Mouse (Mus musculus) retina, adult 2 months (tissue): ENCODE measurements around the gene Enc1.
A peak's percentile ranks its signal among the peaks of the same experiment; 100 is the strongest.

Experiments used
- DNase-seq: peaks from one replicate; pipeline ENCODE4 v3.0.0-alpha.2; 2012; ENCODE audit warnings: low read depth, low spot score

The Enc1 gene

DNA sequence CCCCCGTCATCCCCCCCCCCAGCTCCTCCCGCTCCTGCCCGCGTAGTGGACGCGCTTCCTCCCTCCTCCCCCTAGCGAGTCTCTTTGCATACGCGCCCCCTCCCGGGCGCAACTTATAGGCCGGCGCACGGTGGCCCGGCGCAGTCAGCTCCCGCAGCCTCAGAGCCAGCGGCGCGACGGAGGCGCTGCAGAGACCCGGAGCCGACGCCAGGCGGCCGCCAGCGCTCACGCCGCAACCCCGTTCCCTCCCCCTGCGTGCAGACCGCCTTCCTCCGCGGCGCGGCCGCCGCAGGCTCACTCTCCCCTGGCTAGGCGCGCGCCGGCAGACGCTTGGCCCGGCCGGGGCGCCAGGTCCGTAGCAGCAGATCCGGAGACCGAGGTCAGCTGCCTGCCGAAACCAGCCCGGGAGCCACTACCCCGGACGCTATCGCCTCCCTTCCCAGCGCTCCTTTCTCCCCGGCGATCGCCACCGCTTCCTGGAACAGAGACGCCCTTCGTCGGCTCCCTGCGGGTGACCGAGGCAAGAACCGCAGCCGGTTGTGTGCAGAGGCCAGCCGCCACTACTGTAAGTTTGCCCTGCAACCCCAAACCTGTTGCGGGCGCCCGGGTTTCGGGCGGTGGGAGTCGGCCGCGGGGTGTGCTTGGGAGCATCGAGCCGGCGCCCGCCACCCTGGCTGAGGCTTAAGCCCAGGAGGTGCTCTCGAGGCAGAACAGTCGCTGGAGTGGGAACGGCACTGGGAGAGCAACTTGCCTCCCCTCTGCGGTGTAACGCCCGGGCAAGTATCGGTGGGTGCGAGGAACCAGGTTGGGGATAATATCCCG, at the start of gene Enc1:
Enc1 (plus strand) TSS at position 141 of the 822 bp plus-strand sequence.
- peak; percentile 65 for DNase-seq

DNA sequence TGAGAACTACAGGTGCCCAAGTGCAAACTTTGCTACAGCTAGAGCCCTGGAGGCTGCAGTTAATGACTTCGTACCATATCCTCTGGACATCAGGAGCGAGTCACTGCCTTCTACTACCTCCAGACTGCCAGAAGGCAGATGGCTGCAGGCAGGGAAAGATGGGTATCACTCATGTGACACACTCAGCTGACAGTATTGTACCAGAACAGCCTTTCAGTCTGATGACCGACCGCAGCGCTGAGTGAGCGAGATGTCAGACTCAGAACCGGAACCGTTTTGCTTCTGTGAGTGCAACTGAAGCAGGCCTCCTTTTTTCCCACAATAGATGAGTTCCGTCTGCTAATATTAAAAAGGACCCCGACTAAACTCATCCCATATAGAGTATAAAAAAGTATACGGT, 48.3 kb upstream of the Enc1 start:
- no peak for DNase-seq

DNA sequence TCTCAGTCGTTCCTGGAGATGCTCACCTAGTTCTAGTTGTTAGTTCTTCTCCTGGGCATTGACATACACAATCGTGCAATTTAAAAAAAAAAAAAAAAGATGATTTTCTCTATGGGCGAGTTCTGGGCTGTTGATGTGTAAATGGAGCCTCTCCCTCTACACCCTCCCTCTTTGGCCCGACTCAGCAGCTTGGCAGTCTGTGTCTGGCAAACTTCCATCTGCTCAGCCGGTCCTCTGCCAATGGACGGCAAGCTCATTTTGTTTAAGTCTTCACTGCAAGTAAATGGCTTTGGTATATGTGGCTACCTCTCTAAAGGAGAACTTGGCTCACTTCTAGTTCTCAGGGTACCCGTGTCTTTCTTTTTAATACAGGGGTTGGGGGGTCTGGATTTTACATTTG, 47.5 kb upstream of the Enc1 start:
- DNase-seq: no peak

DNA sequence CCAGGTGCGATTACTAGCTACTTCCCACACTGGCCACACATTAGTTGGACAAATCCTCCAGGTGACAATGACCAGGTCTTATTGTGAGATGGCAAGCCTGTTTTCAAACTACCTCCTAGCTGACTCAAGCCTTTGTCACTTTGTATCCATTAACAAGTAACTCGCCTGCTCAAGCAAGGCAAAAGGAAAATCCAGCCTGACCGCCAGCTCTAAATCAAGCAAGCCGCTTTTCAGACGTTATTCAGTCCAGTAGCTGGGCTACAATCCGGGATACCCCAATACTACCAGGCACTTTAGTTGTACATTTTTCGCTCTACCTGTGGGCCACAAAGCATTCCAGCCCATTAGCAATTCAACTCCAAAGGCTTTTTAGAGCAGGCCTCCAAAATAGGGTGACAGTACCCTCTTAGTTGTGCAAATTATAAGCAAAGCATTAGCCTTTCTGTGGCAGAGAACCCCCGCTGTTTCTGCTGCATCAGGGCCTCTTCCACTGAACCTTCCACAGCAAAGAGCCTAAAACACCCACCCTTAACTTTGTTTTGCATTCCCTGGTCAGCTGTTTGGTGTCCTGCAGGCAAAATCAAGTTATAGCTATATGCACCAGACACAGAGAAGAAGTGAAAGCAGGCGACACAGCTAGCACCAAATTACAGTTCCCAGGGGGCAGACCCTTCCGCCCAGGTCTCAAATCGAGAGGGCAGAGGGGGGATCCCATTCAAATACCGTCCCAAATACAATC, 44.5 kb upstream of the Enc1 start:
- DNase-seq: no peak

DNA sequence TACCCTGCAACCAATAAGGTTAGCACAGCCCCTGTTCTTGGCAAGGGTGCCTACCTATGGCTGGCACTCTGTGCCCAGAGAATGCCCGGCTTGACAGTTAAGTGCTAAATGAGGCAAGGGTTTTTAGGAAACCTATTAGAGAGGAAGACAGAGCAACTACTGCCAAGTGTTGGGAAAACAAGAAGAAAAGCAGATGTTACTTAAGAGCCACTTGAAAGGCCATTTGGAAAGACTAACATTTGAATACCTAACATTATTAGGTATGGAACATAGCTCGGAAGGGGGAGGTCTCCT, 44.0 kb upstream of the Enc1 start:
- DNase-seq: no peak

DNA sequence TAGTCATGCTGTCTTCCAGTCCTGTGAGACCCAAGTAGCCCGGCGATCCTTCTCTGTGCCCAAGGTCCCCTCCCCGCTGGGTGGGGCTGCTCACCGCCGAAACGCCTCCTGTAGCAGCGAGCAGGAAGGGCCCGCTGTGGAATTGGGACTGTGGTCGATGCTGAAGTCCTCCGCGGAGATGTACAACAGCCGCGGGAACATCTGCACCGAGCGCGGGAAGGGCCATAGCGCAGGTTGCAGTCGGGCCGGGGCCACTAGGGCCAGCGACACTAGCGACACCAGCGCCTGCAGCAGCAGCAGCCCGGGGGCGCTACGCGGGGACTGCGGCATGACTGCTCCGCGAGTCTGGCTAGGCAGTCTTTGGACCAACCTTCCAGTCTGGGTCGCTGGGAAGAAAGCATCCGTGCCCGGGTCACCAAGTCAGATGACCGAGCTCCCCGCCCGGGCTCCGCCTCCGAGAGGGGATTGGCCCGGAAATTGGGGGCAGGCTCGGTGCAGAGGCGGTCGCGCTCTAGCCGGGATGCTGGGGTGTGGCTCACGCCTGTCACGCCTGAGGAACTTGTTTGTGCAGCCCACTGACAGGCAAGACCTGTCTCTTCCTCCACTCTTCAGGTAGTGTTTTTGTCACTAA, 42.9 kb upstream of the Enc1 start, which contains the start of gene Hexb:
Hexb (minus strand) TSS at position 426 of the 631 bp plus-strand sequence.
- peak; percentile 56 for DNase-seq

DNA sequence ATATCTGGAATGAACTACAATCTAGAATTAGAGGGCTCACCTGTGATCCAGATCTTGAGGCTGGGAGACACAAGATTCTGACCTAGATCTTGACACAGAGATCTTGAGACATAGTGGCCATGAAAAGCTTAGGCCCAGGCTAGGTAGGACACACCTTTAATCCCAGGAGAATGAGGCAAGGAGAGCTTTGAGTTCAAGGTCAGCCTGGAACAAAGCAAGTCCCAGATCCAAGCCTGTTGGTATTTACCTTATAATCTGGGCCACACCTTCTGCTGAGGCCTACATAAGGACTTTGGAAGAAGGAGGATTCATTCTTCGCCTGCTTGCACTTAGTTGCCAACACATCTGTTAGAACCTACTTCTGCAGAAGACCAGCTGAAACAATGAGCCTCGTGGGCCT, 41.8 kb upstream of the Enc1 start:
- DNase-seq: no peak

DNA sequence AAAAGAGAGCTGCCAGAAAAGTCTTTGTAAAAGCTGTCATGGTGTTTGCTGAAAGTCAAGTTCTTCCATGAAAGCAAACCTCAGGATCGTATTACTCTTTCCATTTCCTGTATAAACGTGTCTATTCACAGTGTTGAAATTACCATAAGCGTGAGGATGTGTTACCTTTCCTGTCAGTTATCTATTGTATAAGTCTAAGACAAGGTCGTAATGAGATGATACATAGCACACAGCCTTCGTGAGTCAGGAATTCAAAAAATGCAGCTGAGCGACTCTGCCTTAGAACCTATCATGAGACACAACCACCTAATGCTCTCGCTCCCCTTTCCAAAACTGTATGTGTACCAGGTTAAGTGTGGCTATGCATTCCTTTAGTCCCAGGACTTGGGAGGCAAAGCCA, 39.8 kb upstream of the Enc1 start:
- DNase-seq: no peak

DNA sequence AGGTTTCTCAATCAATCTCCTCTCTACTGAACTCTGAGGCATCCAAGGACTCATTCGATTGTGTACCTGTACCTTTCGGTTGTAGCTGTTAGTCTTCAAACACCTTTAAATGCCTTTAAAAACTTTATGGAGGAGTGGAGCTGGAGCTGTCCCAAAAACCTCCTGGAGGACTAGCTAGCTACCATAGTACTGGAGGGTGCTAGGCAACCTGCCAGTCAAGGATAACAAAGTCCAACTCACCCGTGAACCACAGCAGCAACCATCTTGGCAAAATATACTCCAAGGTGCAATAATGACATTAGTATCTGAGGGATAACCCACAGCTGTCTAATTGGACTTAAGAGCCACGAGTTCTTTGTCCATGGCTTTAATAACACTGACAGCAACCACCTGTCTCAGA, 39.0 kb upstream of the Enc1 start:
- no peak for DNase-seq

DNA sequence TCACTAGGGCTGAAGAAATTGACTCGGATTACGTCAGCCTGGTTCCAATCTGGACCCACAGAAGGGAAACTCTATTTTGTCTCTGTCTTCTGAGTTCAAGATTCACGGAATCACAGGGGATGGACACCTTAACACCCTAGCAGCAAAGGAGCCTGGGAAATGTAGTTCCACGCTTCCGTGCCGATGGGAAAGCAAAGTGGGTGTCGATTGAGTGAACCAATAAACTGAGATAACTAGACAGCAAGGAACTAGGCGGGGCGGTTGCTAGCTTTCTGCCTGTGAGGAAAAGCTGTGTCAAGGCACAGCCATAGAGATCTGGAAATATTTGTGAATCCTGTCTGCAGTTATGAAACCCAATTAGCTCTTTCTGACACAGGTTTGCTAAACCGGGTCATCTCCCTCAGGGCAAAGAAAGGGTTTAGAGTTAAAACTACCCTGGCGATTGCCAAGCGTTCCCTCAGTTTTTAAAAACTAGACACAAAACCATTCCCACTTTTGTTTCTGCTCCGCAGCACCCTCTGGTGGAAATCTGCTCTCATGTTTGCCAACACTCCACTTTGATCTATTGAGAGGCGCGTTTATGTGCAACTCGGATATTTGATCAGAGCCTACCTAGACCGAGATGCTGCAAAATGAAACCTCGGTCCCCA, 35.7 kb upstream of the Enc1 start:
- peak; percentile 47 for DNase-seq

DNA sequence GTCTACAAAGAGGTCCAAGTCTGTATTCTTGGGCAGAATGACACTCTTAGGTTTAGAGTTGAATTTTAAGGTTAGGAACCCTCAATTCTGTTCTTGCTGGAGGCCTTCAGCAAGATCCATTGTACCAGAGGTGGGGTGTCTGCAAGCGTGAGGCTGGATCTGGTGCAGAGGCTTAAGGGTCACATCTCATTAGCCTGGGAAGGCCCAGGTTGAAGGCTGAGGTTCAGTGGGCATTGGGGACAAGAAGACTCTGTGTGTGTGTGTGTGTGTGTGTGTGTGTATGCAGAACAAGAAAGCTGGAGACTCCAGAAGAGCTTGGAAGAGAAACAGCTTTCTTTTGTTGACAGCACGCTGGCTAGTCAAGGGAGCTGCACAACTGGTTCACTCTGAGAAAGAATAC, 34.9 kb upstream of the Enc1 start:
- no peak for DNase-seq

DNA sequence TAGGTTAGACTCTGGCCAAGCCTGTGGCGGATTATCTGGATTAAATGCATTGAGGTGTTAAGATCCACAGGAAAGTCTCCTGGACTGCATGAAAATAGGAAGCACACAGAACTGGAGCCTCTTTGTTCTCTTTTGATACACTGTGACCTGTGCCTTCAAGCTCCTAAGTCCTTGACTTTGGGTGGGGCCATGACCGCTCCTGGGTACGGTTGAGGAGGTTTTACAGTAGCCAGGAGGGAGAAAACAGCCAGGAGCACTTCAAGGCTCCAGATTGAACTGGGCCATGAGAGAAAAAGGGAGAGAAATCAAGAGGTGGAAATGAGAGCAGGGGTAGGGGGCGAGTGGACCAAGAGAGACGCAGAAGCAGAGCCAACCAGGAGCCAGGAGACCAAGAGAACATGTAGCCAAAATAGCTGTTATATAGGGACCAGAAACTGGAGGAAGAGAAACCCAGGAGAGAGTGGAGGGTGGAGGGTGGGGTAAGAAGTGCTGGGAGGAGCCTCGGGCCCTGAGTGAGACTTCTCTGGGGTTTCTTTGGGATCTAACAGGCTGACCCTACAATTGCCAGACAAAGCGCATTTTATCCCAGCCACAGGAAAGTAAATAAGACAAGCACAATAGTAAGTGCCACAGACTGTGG, 33.3 kb upstream of the Enc1 start:
- no peak for DNase-seq

DNA sequence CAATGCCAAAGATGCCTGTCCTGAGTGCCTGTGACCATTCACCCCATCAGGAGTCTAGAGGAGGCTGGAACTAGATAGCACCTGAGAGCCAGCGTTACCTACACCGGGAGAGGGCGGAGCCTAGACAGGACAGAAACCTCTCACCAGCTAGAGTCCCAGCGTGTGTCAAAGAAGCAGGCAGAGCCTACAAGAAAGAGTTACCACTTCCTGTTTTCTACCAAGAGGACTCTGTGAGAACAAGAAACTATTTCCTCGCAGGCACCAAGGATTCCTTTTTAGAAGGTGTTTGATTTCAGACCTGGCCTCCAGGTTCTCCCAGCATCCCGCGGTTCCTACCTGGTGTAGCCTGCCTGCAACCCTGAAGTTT, 32.8 kb upstream of the Enc1 start:
- no peak for DNase-seq

DNA sequence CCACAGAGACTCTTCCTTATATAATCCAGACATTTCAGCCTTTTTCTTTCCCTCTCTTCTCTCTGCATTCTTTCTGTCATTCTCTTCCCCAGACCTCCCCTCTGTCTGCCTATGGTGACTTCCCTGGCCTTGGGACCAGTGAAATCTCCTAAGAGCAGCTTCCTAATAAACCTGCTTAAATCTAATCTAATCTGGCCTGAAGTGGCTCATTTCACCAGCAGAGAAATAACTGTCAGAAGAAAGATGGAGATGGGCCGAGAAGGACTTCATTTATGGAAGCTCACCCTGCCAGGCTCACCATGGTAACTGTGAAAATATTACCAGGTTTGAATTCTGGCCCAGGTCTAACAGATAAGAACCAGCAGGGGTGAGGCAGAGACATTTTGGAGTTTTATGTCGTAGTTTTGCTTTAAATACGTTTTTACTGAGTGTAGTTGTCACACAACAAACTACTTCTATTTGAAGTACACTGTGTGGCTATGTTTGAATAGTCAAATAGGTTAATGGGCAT, 32.4 kb upstream of the Enc1 start:
- no peak for DNase-seq

DNA sequence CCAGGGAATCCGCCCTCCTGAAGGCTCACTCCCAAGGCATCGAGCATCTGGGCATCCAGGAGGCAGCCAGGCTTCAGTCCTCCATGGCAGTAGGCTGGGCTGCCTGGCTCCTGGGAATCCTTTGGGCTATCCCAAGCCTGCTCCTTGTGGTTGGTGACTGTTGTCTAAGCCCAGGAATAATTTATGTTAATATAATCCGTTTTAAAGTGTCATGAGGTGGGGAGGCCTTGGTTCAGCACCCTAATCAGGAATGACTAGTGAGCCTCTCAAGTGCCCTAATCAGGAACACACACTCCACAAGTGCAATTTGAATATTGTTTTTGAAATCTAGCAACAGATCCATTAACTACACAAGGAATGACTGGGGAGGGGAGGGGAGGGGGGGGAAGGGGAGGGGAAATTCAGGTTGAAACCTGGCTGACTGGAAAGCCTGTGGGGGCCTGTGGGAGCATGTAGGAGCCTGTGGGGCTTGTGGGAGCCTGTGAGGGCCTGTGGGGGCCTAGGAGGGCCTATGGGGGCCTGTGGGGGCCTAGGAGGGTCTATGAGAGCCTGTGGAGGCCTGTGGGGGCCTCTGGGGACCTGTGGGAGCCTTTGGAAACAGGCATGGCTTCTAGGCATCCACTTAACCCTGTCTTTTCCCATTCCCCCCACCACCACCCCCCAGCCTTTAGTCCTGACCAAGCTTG, 26.2 kb upstream of the Enc1 start:
- DNase-seq: no peak

DNA sequence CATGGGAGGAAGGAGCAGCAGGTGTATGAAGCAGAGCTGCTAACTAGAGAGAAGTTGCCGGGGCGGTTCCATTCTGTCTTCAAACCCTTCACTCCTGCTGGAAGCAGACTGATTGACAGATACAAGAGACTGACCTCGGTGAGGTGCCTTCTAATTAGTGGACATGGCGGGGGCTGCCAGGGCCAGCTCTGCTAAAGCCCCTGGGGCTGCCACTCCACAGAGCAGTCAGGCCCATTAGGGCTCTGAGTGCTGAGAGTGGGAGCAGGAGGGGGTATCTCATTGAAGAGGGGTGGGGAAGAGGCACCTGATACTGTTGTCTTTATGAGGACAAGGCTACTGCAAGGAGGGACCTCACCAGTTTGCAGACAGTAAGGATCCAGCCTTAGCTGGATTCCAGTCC, 25.3 kb upstream of the Enc1 start:
- no peak for DNase-seq

DNA sequence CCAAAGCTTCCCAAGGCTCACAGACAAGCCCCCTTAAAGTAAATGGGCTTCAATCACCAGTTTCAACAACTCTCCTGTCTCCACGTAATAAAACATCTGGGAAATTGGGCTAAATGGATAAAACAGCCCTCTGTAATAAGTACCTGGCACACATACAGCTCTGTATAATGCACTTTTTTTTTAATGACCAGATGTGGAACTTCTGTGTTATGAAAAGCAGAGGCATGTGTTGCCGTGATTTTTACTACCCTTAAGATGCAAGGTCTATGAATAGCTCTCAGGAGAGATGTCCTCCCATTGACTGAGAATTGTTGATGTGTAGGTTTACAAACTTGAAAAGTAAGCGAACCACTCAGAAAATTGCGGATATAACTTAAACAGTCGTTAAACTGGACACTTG, 24.7 kb upstream of the Enc1 start:
- DNase-seq: no peak

DNA sequence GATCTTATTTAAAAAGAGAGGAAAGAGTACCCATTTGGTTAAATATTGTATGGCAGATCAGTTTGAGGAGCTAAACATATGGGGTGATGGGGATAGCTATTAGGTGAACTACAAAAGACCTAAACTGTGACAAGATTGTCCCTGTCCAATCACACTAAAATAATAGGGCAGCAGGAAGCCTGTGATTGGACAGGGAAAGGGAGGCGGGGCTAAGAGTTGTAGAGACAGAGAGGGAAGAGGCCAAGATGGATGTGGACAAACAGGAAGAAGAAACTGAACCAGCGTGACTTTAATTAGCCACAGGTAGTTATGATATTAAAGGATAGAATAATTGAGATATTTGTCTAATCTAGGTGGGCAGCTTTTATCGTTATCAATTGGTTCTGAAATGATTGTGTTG, 20.9 kb upstream of the Enc1 start:
- no peak for DNase-seq

DNA sequence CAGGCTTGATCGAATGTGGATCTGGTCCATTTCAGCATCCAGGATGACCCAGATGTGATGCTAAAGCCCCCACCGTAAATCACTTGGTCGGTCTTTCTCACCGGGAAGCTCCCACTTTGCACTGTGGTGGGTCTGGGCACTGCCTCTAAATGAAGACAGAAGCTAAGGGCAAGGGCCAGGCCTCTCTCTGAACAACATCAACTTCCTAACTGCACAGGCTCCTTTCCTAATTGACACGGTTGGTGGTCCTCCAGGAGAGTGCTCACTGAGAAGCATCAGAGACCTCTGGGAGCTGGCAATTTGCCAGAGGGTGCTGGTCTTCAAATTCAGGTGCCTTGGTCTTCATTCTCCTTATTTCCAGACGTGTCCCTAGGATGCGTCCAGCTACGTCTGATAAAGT, 17.0 kb upstream of the Enc1 start:
- no peak for DNase-seq

DNA sequence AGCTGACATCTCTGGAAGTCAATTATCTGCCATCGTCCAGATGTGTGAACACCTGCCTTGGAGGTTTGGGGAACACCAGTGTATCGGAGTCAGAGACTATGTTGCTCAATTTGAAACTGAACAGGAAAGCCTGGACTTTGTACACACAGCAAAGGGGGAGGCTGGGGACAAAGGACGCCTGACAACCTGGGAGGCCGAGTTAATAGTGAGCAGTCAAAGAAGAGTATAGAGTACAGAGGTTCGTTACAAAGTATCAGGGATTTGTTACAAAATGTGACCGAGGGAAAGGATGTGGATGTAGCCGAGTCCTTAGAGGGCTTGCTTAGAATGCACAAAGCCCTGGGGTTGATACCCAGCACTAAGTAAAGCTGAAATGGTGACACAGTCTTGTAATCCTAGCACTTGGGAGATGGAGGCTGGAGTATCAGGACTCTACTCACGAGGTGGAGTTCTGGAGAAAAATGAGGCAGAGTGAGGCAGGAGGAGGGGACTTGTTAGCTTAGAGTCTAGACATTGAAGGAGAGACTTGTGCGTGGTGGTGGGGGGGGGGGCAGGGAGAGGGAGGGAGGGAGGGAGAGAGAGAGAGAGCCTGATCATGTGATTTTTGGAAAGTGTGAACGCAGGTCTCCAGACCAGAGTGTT, 16.4 kb upstream of the Enc1 start:
- no peak for DNase-seq

DNA sequence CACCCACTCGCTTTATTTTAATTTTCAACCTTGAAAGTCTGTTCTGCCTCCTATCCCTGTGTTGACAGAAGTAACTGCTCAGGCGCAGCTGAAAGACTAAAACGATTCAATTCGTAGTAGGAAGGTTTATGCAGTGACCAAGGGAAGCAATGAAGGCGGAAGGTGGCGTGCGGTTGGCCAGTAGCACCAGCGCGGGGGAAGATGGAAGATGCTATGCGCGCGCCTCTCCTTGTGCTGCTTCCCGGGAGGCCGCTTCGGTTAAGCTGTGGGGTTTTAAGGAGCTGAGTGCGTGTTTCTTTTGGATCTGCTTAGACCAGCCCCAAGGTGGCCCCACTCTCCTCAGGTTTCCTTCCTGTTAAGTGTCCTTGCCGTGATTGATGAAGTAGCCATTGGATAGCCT, 15.8 kb upstream of the Enc1 start:
- DNase-seq: no peak
